Mouse (Mus musculus) liver, embryonic 14.5 days (tissue): ENCODE data around the gene Cs. TPM values are rescaled to one million over a fixed set of nuclear protein-coding genes. Genes with fewer than 3 reads are reported as not detected.
"Not testable (repeated sequence)": the region's sequence is repeated elsewhere in the genome, so short reads cannot be mapped to it uniquely, and the experiment has no call there.

Experiments
- ATAC-seq: fragments of 200-750 bp; cut with Nextera tagmentation; 2 replicates; pipeline ENCODE4 v1.8.0; 2017; ENCODE audit warnings: moderate number of reproducible peaks, mild to moderate bottlenecking, moderate library complexity; ENCODE audit not compliant: insufficient read depth
- DNase-seq, 3 experiments: peaks; one replicate each; pipeline ENCODE4 v3.0.0-alpha.2; 2012 to 2013; ENCODE audit warnings: low read depth in 3 of 3, low spot score in 3 of 3
- H3K27ac ChIP-seq: fragments of 300-500 bp; sonication (generic); 2 replicates; pipeline ENCODE4 v1.5.1; 2014; ENCODE audit warnings: moderate library complexity, mild to moderate bottlenecking, control low read depth, inconsistent platforms
- H3K27me3 ChIP-seq: fragments of 300-500 bp; sonication (generic); 2 replicates; pipeline ENCODE4 v1.6.1; 2014; ENCODE audit warnings: mild to moderate bottlenecking, low read length, moderate library complexity; ENCODE audit not compliant: control insufficient read depth, insufficient read depth
- H3K36me3 ChIP-seq: fragments of 300-500 bp; sonication (generic); replicated peaks from 2 replicates; pipeline ENCODE4 v1.6.1; 2014; ENCODE audit warnings: low read depth; ENCODE audit not compliant: control insufficient read depth, insufficient read depth
- H3K4me1 ChIP-seq, 2 experiments: fragments of 200-500 bp in 1 of 2; fragments of 300-500 bp in 1 of 2; sonication (generic) in 1 of 2; replicated peaks; 2 replicates each; pipeline ENCODE4 v1.6.1; 2012 to 2014; ENCODE audit warnings: antibody characterized with exemption in 1 of 2, inconsistent platforms in 1 of 2, low read length in 1 of 2; ENCODE audit not compliant: control insufficient read depth in 2 of 2, insufficient read depth in 2 of 2
- H3K4me2 ChIP-seq: fragments of 300-500 bp; sonication (generic); 2 replicates; pipeline ENCODE4 v1.6.1; 2014; ENCODE audit warnings: low read depth, mild to moderate bottlenecking, control low read depth, moderate library complexity
- H3K4me3 ChIP-seq, 2 experiments: fragments of 200-500 bp in 1 of 2; fragments of 300-500 bp in 1 of 2; sonication (generic) in 1 of 2; 2 replicates each; pipeline ENCODE4 v1.5.1; 2012 to 2014; ENCODE audit warnings: low read depth in 2 of 2, low read length in 2 of 2, mild to moderate bottlenecking in 2 of 2, control low read depth in 1 of 2, inconsistent platforms in 1 of 2, moderate library complexity in 1 of 2; ENCODE audit not compliant: insufficient read depth in 1 of 2
- H3K9ac ChIP-seq: fragments of 300-500 bp; sonication (generic); replicated peaks from 2 replicates; pipeline ENCODE4 v1.6.1; 2014; ENCODE audit warnings: mild to moderate bottlenecking, control low read depth, moderate library complexity
- H3K9me3 ChIP-seq: fragments of 300-500 bp; sonication (generic); 2 replicates; pipeline ENCODE4 v1.6.1; 2016; ENCODE audit warnings: low read length, mixed read lengths; ENCODE audit not compliant: control insufficient read depth
- CTCF ChIP-seq: IDR thresholded peaks from 2 replicates; pipeline ENCODE4 v1.5.1; 2016; ENCODE audit warnings: antibody characterized with exemption, low read depth, control low read depth
- EP300 ChIP-seq: IDR thresholded peaks from 2 replicates; pipeline ENCODE4 v1.6.1; 2016; ENCODE audit warnings: antibody characterized with exemption, low read depth
- WGBS: fragments of 180-500 bp; shearing (Covaris S2); extraction: QIAGEN DNeasy Blood & Tissue Kit; methylation state at CpG from one replicate; pipeline ENCODE4 v1.1.7; 2014; ENCODE audit not compliant: insufficient replicate concordance; 5-methylcytosine and 5-hydroxymethylcytosine counted together
- polyA plus RNA-seq, 2 experiments: library from polyadenylated mRNA; depleted of rRNA in 1 of 2; stranded (reverse) in 1 of 2; unstranded in 1 of 2; fragments of >200 nt; fragmentation: Nextera tagmentation in 1 of 2; extraction: Ambion mirVana in 1 of 2; gene quantifications; 2 replicates each; pipeline versions ENCODE4 v1.2.1 to v1.2.3; 2012 to 2014

Cs gene
- polyA plus RNA-seq (2012; rRNA removed) (71.6 and 80.5 TPM in 2 replicates), polyA plus RNA-seq (2014; fragmentation: Nextera tagmentation; extraction: Ambion mirVana) (117 and 126 TPM in 2 replicates)

- Histone ChIP-seq H3K4me2 (peak within 1 kb of the TSS; percentile 80), H3K27ac (peak within 1 kb of the TSS; percentile 86), H3K9me3 (no peaks in the 10 kb centered on the region), H3K9ac (peak within 1 kb of the TSS; percentile 95), H3K27me3 (no peaks in the 10 kb centered on the region), H3K4me3 (peak within 1 kb of the TSS; percentile 68 to 81), H3K4me1 (peaks cover 53 to 54% of the 10 kb centered on the region in 2 experiments), H3K36me3 (peaks cover 6% of the 10 kb centered on the region; the same call in 1 of the 2 replicates)
- peak; percentile 91 for ATAC-seq
- DNase-seq, result peak; percentile 93 to 94 (median 94)
- no peak for TF ChIP-seq CTCF
- TF ChIP-seq EP300, result no peak
- under 1% methylated on average over 61 of the region's 61 CpGs for WGBS
Measured at GRCm38 (mm10) chr10:128337306-128338181, at the start of gene Cs. TSS of gene Cs (plus strand) at chr10:128337734.

- 93% methylated on average over 1 of the region's 1 CpGs for WGBS
- not testable (repeated sequence) for H3K27me3 ChIP-seq, H3K4me2 ChIP-seq, H3K4me1 ChIP-seq, H3K27ac ChIP-seq, H3K4me3 ChIP-seq, H3K9me3 ChIP-seq, H3K36me3 ChIP-seq, DNase-seq, ATAC-seq, H3K9ac ChIP-seq
Measured at GRCm38 (mm10) chr10:128290594-128290993, 46.9 kb upstream of the Cs start.

- no peak overlapping the region for H3K27ac ChIP-seq
Measured at GRCm38 (mm10) chr10:128296370-128297090, 41.0 kb upstream of the Cs start.

GRCm38 (mm10) chr10:128297221-128297620, 40.3 kb upstream of the Cs start:
- H3K9me3 ChIP-seq, result no peaks in the 10 kb centered on the region
- ATAC-seq (no peak), DNase-seq (no peak)
- H3K4me2 ChIP-seq, result no peak overlapping the region
- H3K27ac ChIP-seq, result no peak overlapping the region
- H3K27me3 ChIP-seq, result no peaks in the 10 kb centered on the region
- peaks cover under 1 to 1% of the 10 kb centered on the region in 2 experiments; a peak in 2 of 4 replicates for H3K4me1 ChIP-seq
- no peak overlapping the region for H3K9ac ChIP-seq
- H3K36me3 ChIP-seq, result no peaks in the 10 kb centered on the region
- TF ChIP-seq CTCF (no peak), EP300 (no peak)
- H3K4me3 ChIP-seq, result no peak overlapping the region
- 63% methylated on average over 4 of the region's 4 CpGs for WGBS

More at GRCm38 (mm10) chr10:128296370-128297090, 41.0 kb upstream of the Cs start:
- Histone ChIP-seq H3K36me3 (0 out of 2 replicates have a peak, but pooled peaks cover 1% of the 10 kb centered on the region), H3K9ac (no peak overlapping the region), H3K4me2 (no peak overlapping the region), H3K4me3 (no peak overlapping the region), H3K4me1 (no peaks in the 10 kb centered on the region; a peak in 1 of 4 replicates), H3K27me3 (no peaks in the 10 kb centered on the region), H3K9me3 (no peaks in the 10 kb centered on the region)
- TF ChIP-seq CTCF (no peak), EP300 (no peak)
- ATAC-seq (no peak), DNase-seq (no peak)
- 70% methylated on average over 13 of the region's 13 CpGs for whole genome bisulfite sequencing

- Histone ChIP-seq H3K9ac (no peak overlapping the region), H3K36me3 (no peaks in the 10 kb centered on the region), H3K27ac (no peak overlapping the region), H3K27me3 (no peaks in the 10 kb centered on the region), H3K4me2 (no peak overlapping the region), H3K4me1 (peaks cover 4 to 5% of the 10 kb centered on the region in 2 experiments; a peak in 3 of 4 replicates), H3K9me3 (no peaks in the 10 kb centered on the region), H3K4me3 (no peak overlapping the region)
- no peak for TF ChIP-seq CTCF
- no peak for TF ChIP-seq EP300
- ATAC-seq (no peak), DNase-seq (no peak)
- WGBS, result 80% methylated on average over 11 of the region's 11 CpGs
Measured at GRCm38 (mm10) chr10:128297622-128298021, 39.9 kb upstream of the Cs start.
